Mouse (Mus musculus) liver, postnatal 0 days (tissue): Measurements from ENCODE around the gene Cabin1.

Experiments used
- CTCF ChIP-seq: sonication (generic); IDR thresholded peaks from 2 replicates; pipeline ENCODE4 v1.5.1; 2016; ENCODE audit warnings: antibody characterized with exemption, low read depth
- EP300 ChIP-seq: IDR thresholded peaks from 2 replicates; pipeline ENCODE4 v1.6.1; 2016; ENCODE audit warnings: antibody characterized with exemption, low read depth, mild to moderate bottlenecking

DNA sequence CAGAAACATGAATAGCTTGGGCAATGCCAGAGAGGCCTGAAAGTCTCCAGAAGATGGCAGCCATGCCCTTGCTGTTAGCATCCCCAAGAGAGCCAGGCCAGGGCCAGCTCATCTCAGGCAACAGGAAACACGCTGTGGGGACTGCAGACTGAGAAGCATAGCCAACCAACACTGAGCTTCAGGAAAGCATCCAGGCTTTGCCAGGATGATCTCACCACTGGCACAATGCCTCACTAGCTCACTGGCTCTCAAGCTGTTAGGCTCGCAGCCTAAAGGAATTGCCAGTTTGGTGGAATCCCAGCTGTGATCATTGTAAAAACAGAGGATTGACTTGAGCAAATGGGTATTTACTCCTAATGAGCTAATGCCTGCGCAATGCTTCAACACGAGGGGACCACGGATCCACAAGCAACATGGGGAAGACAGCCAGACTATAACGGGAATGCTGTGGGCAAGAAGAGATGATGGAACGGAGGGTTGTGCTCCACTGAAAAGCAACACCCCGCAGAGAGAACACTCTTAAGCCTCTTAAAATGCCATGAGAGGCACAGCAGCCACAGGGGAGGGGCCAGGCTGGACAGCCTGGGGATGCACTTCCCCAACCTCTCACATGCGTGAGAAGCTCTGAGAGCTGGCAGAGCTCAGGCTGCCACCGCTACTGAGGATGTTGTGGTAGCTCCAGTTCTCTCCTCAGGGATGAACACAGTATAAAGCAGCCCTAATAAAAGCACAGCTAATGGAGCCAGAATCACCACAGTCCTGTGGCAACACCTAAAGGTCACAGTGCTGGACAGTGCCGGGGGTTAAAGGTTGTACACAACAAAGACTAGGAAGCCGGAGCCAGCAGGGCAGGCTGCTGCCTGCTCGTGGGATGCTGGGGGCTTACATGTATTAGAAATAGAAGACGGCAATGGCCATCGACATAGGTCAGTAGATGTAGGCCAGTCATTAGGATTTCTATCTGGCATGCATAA, 59.6 kb downstream of the Cabin1 start:
- peak; percentile 30 for TF ChIP-seq CTCF
- no peak for TF ChIP-seq EP300
